Mouse (Mus musculus) CH12.LX (cell line): ENCODE measurements around the gene Arhgef11. TPM values are rescaled to one million over a fixed set of nuclear protein-coding genes. Genes with fewer than 3 reads are reported as not detected.

ENCODE experiments used
- DNase-seq: peaks from one replicate; pipeline ENCODE4 v3.0.0-alpha.2; 2013; ENCODE audit errors: extremely low read depth
- H3K27ac ChIP-seq: 2 replicates; pipeline ENCODE4 v1.5.1; 2012; ENCODE audit warnings: low read depth, mild to moderate bottlenecking, control low read depth, moderate library complexity; ENCODE audit not compliant: insufficient read depth
- H3K27me3 ChIP-seq: replicated peaks from 2 replicates; pipeline ENCODE3; 2012; ENCODE audit warnings: inconsistent platforms
- H3K36me3 ChIP-seq, 2 experiments: replicated peaks in 1 of 2; 2 replicates each; pipeline versions ENCODE3 to v1.6.1; 2012; ENCODE audit warnings: inconsistent platforms in 1 of 2, low read length in 1 of 2, mild to moderate bottlenecking in 1 of 2, mixed read lengths in 1 of 2, moderate library complexity in 1 of 2; ENCODE audit not compliant: control insufficient read depth in 1 of 2, insufficient read depth in 1 of 2
- H3K4me1 ChIP-seq, 2 experiments: 2 replicates each; pipeline ENCODE4 v1.6.1; 2012; ENCODE audit warnings: inconsistent platforms in 1 of 2, moderate library complexity in 1 of 2; ENCODE audit not compliant: insufficient read depth in 2 of 2, control insufficient read depth in 1 of 2
- H3K4me2 ChIP-seq: 2 replicates; pipeline ENCODE4 v1.6.1; 2012; ENCODE audit warnings: low read depth, mild to moderate bottlenecking, control low read depth; ENCODE audit not compliant: poor library complexity, insufficient read depth, severe bottlenecking
- H3K4me3 ChIP-seq, 3 experiments: fragments of 150-350 bp in 1 of 3; sonication (generic) in 1 of 3; replicated peaks in 1 of 3; 2 replicates each; pipeline versions ENCODE3 to v1.5.1; 2011 to 2012; ENCODE audit warnings: low read depth in 2 of 3, low read length in 2 of 3, mild to moderate bottlenecking in 2 of 3, moderate library complexity in 2 of 3, control low read depth in 1 of 3, improper control_type of control experiment in 1 of 3, inconsistent platforms in 1 of 3, mixed read lengths in 1 of 3; ENCODE audit not compliant: poor library complexity in 1 of 3
- H3K79me2 ChIP-seq: replicated peaks from 2 replicates; pipeline ENCODE4 v1.6.1; 2012; ENCODE audit warnings: mild to moderate bottlenecking, moderate library complexity; ENCODE audit not compliant: control insufficient read depth, poor library complexity, insufficient read depth, severe bottlenecking; ENCODE audit errors: extremely low read depth
- H3K9ac ChIP-seq: 2 replicates; pipeline ENCODE4 v1.6.1; 2012; ENCODE audit warnings: low read depth, mild to moderate bottlenecking, control low read depth, moderate library complexity; ENCODE audit not compliant: insufficient read depth
- H3K9me3 ChIP-seq: replicated peaks from 2 replicates; pipeline ENCODE3; 2012; ENCODE audit warnings: low read length, inconsistent platforms, mixed read lengths
- BHLHE40 ChIP-seq: IDR thresholded peaks from 2 replicates; pipeline ENCODE4 v1.6.1; 2011; ENCODE audit warnings: mild to moderate bottlenecking, low read depth, low read length, improper control_type of control experiment
- E2F4 ChIP-seq: IDR thresholded peaks from 2 replicates; pipeline ENCODE4 v1.6.1; 2011; ENCODE audit warnings: low read depth, low read length, improper control_type of control experiment; ENCODE audit not compliant: insufficient replicate concordance
- ELF1 ChIP-seq: IDR thresholded peaks from 2 replicates; pipeline ENCODE4 v1.6.1; 2014; ENCODE audit warnings: low read depth, mild to moderate bottlenecking, inconsistent platforms, low read length, improper control_type of control experiment
- ETS1 ChIP-seq: conservative IDR thresholded peaks from 2 replicates; pipeline ENCODE4 v1.6.1; 2012; ENCODE audit warnings: low read depth, mild to moderate bottlenecking, inconsistent platforms, low read length, improper control_type of control experiment, moderate library complexity
- JUN ChIP-seq: IDR thresholded peaks from 2 replicates; pipeline ENCODE4 v1.6.1; 2011; ENCODE audit warnings: low read depth, mild to moderate bottlenecking, low read length, improper control_type of control experiment, moderate library complexity; ENCODE audit not compliant: insufficient read depth
- KAT2A ChIP-seq: IDR thresholded peaks from 2 replicates; pipeline ENCODE4 v1.6.1; 2012; ENCODE audit warnings: low read length, improper control_type of control experiment, inconsistent platforms; ENCODE audit not compliant: insufficient replicate concordance
- MAFK ChIP-seq: IDR thresholded peaks from 2 replicates; pipeline ENCODE4 v1.6.1; 2011; ENCODE audit warnings: low read length, improper control_type of control experiment; ENCODE audit not compliant: insufficient replicate concordance
- MEF2A ChIP-seq: IDR thresholded peaks from 2 replicates; pipeline ENCODE4 v1.6.1; 2014; ENCODE audit warnings: low read depth, mild to moderate bottlenecking, inconsistent platforms, low read length, improper control_type of control experiment, borderline replicate concordance
- NELFE ChIP-seq: IDR thresholded peaks from 2 replicates; pipeline ENCODE4 v1.6.1; 2011; ENCODE audit warnings: low read depth, low read length, improper control_type of control experiment
- NRF1 ChIP-seq: IDR thresholded peaks from 2 replicates; pipeline ENCODE4 v1.6.1; 2014; ENCODE audit warnings: low read depth, mild to moderate bottlenecking, inconsistent platforms, low read length, improper control_type of control experiment, moderate library complexity
- POLR2A ChIP-seq: IDR thresholded peaks from 2 replicates; pipeline ENCODE4 v1.6.1; 2011; ENCODE audit warnings: low read depth, mild to moderate bottlenecking, improper control_type of control experiment, low read length
- RAD21 ChIP-seq: IDR thresholded peaks from 2 replicates; pipeline ENCODE4 v1.6.1; 2011; ENCODE audit warnings: low read depth, mild to moderate bottlenecking, low read length, improper control_type of control experiment, moderate library complexity
- SIN3A ChIP-seq: IDR thresholded peaks from 2 replicates; pipeline ENCODE4 v1.6.1; 2012; ENCODE audit warnings: low read length, improper control_type of control experiment, inconsistent platforms
- SMC3 ChIP-seq: IDR thresholded peaks from 2 replicates; pipeline ENCODE4 v1.6.1; 2011; ENCODE audit warnings: low read depth, low read length, improper control_type of control experiment
- TCF12 ChIP-seq: IDR thresholded peaks from 2 replicates; pipeline ENCODE4 v1.6.1; 2014; ENCODE audit warnings: low read depth, mild to moderate bottlenecking, inconsistent platforms, low read length, improper control_type of control experiment
- UBTF ChIP-seq: IDR thresholded peaks from 2 replicates; pipeline ENCODE4 v1.6.1; 2012; ENCODE audit warnings: low read depth, mild to moderate bottlenecking, inconsistent platforms, low read length, improper control_type of control experiment, moderate library complexity
- USF2 ChIP-seq: conservative IDR thresholded peaks from 2 replicates; pipeline ENCODE4 v1.6.1; 2011; ENCODE audit warnings: low read depth, low read length, improper control_type of control experiment
- ZC3H11A ChIP-seq: IDR thresholded peaks from 2 replicates; pipeline ENCODE4 v1.6.1; 2012; ENCODE audit warnings: low read depth, mild to moderate bottlenecking, inconsistent platforms, low read length, improper control_type of control experiment
- ZMIZ1 ChIP-seq: IDR thresholded peaks from 2 replicates; pipeline ENCODE4 v1.6.1; 2012; ENCODE audit warnings: low read depth, mild to moderate bottlenecking, inconsistent platforms, low read length, improper control_type of control experiment
- ZNF384 ChIP-seq: IDR thresholded peaks from 2 replicates; pipeline ENCODE4 v1.6.1; 2012; ENCODE audit warnings: low read depth, low read length, improper control_type of control experiment, inconsistent platforms
- dilution Hi-C: fragments of 300-500 bp; cut with MboI; formaldehyde crosslinking; loops from 2 replicates; pipeline ENCODE4 v1.14.3; 2020; ENCODE audit warnings: low sequenced_read_pairs; ENCODE audit not compliant: extremely low pct_unique_long_range_greater_than_20kb, extremely low pct_ligation_motif_present
- in situ Hi-C: fragments of 300-500 bp; cut with MboI; formaldehyde crosslinking; loops from 3 replicates; pipeline ENCODE4 v1.14.3; 2019; ENCODE audit warnings: low sequenced_read_pairs, low pct_ligation_motif_present, low pct_unique_long_range_greater_than_20kb, mixed read lengths
- polyA plus RNA-seq: library from polyadenylated mRNA; unstranded; fragments of >175 nt; gene quantifications from 2 replicates; pipeline ENCODE4 v1.2.1, GENCODE M21; 2012; ENCODE audit warnings: low read depth; ENCODE audit not compliant: insufficient read length
- total RNA-seq, 2 experiments: library from RNA; depleted of rRNA; stranded (reverse); fragments of 300-350 nt in 1 of 2; fragments of >200 nt in 1 of 2; gene quantifications; 2 replicates each; pipeline ENCODE4 v1.2.3; 2012 to 2014

Arhgef11 gene
- total RNA-seq (2012; rRNA removed) (7.7 and 8.7 TPM in 2 replicates), total RNA-seq (2014; rRNA removed) (5.0 and 5.6 TPM in 2 replicates), polyA plus RNA-seq (7.6 and 11.7 TPM in 2 replicates)

- TF ChIP-seq BHLHE40 = no peak; the same call in 1 of the 2 replicates
- TF ChIP-seq ETS1 = no peak
- TF ChIP-seq ELF1 = peak; percentile 68
- no peak for TF ChIP-seq MAFK
- no peak for TF ChIP-seq USF2
- TF ChIP-seq MEF2A = 0 out of 2 replicates have a peak, but pooled peaks have one; percentile 30
- peak; percentile 39; the same call in 1 of the 2 replicates for TF ChIP-seq UBTF
- TF ChIP-seq ZNF384 = no peak
- TF ChIP-seq ZC3H11A = no peak
- 0 out of 2 replicates have a peak, but pooled peaks have one; percentile 7 for TF ChIP-seq NRF1
- TF ChIP-seq NELFE = peak; percentile 60
- no peak for TF ChIP-seq SIN3A
- no peak for TF ChIP-seq JUN
- TF ChIP-seq TCF12 = peak; percentile 32; the same call in 1 of the 2 replicates
- TF ChIP-seq SMC3 = no peak
- peak; percentile 77 for TF ChIP-seq POLR2A
- TF ChIP-seq E2F4 = no peak
- TF ChIP-seq RAD21 = no peak
- TF ChIP-seq KAT2A = 0 out of 2 replicates have a peak, but pooled peaks have one; percentile 28
- 0 out of 2 replicates have a peak, but pooled peaks have one; percentile 31 for TF ChIP-seq ZMIZ1
- TF ChIP-seq, all 38 proteins: peak for 9
These were observed at the start of gene Arhgef11 for GRCm38 (mm10) chr3:87616957-87617810. Gene Arhgef11 (plus strand): TSS chr3:87617559.

More at GRCm38 (mm10) chr3:87616957-87617810, at the start of gene Arhgef11:
- in situ Hi-C loops (no loop called here), dilution Hi-C loops (no loop called here)
- H3K36me3 ChIP-seq = peaks cover 0 to 5% of the 10 kb centered on the region in 2 experiments
- peak within 1 kb of the TSS; percentile 76 for H3K9ac ChIP-seq
- DNase-seq = peak; percentile 52
- no peaks in the 10 kb centered on the region for H3K9me3 ChIP-seq
- H3K27me3 ChIP-seq = peaks cover 8% of the 10 kb centered on the region
- H3K27ac ChIP-seq = no peak within 1 kb of the TSS
- H3K79me2 ChIP-seq = peaks cover 22% of the 10 kb centered on the region
- peak within 1 kb of the TSS; percentile 67 to 79 (median 73) for H3K4me3 ChIP-seq
- H3K4me1 ChIP-seq = peaks cover 15 to 40% of the 10 kb centered on the region in 2 experiments
- peak within 1 kb of the TSS; percentile 72 for H3K4me2 ChIP-seq
